24 mouse cellular contexts compared by ENCODE assay signal in the genomic region with DNA sequence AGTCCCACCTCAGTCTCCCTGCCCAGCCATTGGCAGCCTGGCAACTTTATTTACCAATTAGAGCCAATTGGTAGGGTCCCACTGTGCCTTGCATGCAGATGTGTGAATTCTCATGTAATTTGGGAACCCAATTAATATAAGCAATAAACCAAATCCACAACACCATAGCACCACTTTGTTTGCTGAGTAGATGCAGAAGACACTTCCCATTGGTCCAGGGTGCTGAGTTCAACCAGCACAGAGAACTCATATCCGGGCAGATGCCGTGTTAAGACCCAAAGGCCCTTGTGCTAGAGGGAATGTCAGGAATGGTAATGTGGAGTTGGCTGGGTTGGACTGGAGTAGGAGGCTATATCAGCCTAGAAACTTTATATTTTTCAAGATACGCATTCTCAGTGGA. TPM values are rescaled to one million over a fixed set of nuclear protein-coding genes. Genes with fewer than 3 reads are reported as not detected.
"Had no signal": no experiment of that assay in that cellular context is flagged by ENCODE, and none has a peak within 500 bp of the region (broad histone marks: within the 10 kb centered on the region; RNA-seq: fewer than 3 reads in every experiment).

No protein-coding gene starts in this region.

- H3K36me3 ChIP-seq: neural tube, embryonic 13.5 days; neural tube, embryonic 15.5 days; stomach, embryonic 15.5 days had no signal

- H3K9me3 ChIP-seq: neural tube, embryonic 13.5 days; neural tube, embryonic 15.5 days; stomach, embryonic 15.5 days had no signal

- H3K4me3 ChIP-seq: neural tube, embryonic 13.5 days; neural tube, embryonic 15.5 days; stomach, embryonic 15.5 days had no signal

- H3K27me3 ChIP-seq: stomach, embryonic 15.5 days had no signal

- H3K4me2 ChIP-seq: neural tube, embryonic 13.5 days; neural tube, embryonic 15.5 days; stomach, embryonic 15.5 days had no signal

- H3K9ac ChIP-seq: neural tube, embryonic 13.5 days; neural tube, embryonic 15.5 days; stomach, embryonic 15.5 days had no signal

- DNase-seq: retina, postnatal 1 day; right cerebral cortex, adult 18-20 months; right cerebral cortex, postnatal 14 days; right cerebral cortex, postnatal 25 days; right cerebral cortex, postnatal 4 days; spleen, adult 18-20 months; thymus, adult 18-20 months; thymus, adult 2 months; thymus, postnatal 14 days; thymus, postnatal 25 days; thymus, postnatal 36 days; thymus, postnatal 4 days had no signal

- H3K27ac ChIP-seq: neural tube, embryonic 13.5 days; neural tube, embryonic 15.5 days; stomach, embryonic 15.5 days; stomach, postnatal 0 days had no signal

RNA-seq across cellular contexts. Expression of a gene that starts 22.4 kb away (rescaled TPM):
- polyA plus RNA-seq: neural tube, embryonic 13.5 days; neural tube, embryonic 14.5 days; small intestine, adult 2 months had no signal

RNA-seq across cellular contexts. Expression of a gene that starts 32.6 kb away (rescaled TPM):
- total RNA-seq: neutrophil, adult 5-6 weeks had no signal
- polyA plus RNA-seq: neural tube, embryonic 13.5 days; neural tube, embryonic 14.5 days; neural tube, embryonic 15.5 days; small intestine, adult 2 months; spleen, adult 2 months; stomach, embryonic 14.5 days; stomach, embryonic 15.5 days; stomach, embryonic 16.5 days; stomach, postnatal 0 days; testis, adult 2 months; urinary bladder, adult 2 months had no signal
